Mouse (Mus musculus) liver, embryonic 12.5 days (tissue): ENCODE measurements at regions not wholly inside any gene's neighbourhood (a gene's known extent, or its start where the extent isn't known, plus 50 kb on each side); places are given as distances from the start of the nearest gene placed in this dataset.

ENCODE experiments used
- ATAC-seq: fragments of 200-750 bp; cut with Nextera tagmentation; 2 replicates; pipeline ENCODE4 v1.8.0; 2017; ENCODE audit warnings: moderate number of reproducible peaks, mild to moderate bottlenecking, moderate library complexity
- H3K27ac ChIP-seq: fragments of 300-500 bp; sonication (generic); 2 replicates; pipeline ENCODE4 v1.5.1; 2016; ENCODE audit warnings: mild to moderate bottlenecking
- H3K27me3 ChIP-seq: fragments of 300-500 bp; sonication (generic); replicated peaks from 2 replicates; pipeline ENCODE4 v1.6.1; 2016; ENCODE audit warnings: mild to moderate bottlenecking, moderate library complexity
- H3K36me3 ChIP-seq: fragments of 300-500 bp; sonication (generic); 2 replicates; pipeline ENCODE4 v1.6.1; 2016; ENCODE audit warnings: mild to moderate bottlenecking, moderate library complexity
- H3K4me1 ChIP-seq: fragments of 300-500 bp; sonication (generic); 2 replicates; pipeline ENCODE4 v1.6.1; 2016
- H3K4me2 ChIP-seq: fragments of 300-500 bp; sonication (generic); 2 replicates; pipeline ENCODE4 v1.6.1; 2016; ENCODE audit warnings: mild to moderate bottlenecking, moderate library complexity
- H3K4me3 ChIP-seq: fragments of 300-500 bp; sonication (generic); 2 replicates; pipeline ENCODE4 v1.5.1; 2016; ENCODE audit warnings: mild to moderate bottlenecking, moderate library complexity
- H3K9ac ChIP-seq: fragments of 300-500 bp; sonication (generic); 2 replicates; pipeline ENCODE4 v1.6.1; 2016; ENCODE audit warnings: mild to moderate bottlenecking, moderate library complexity
- H3K9me3 ChIP-seq: fragments of 300-500 bp; sonication (generic); replicated peaks from 2 replicates; pipeline ENCODE4 v1.6.1; 2016; ENCODE audit warnings: mild to moderate bottlenecking, moderate library complexity
- WGBS: fragments of 180-500 bp; shearing (Covaris S2); methylation state at CpG from one replicate; pipeline ENCODE4 v1.1.7; 2016; ENCODE audit not compliant: insufficient replicate concordance; 5-methylcytosine and 5-hydroxymethylcytosine counted together

DNA sequence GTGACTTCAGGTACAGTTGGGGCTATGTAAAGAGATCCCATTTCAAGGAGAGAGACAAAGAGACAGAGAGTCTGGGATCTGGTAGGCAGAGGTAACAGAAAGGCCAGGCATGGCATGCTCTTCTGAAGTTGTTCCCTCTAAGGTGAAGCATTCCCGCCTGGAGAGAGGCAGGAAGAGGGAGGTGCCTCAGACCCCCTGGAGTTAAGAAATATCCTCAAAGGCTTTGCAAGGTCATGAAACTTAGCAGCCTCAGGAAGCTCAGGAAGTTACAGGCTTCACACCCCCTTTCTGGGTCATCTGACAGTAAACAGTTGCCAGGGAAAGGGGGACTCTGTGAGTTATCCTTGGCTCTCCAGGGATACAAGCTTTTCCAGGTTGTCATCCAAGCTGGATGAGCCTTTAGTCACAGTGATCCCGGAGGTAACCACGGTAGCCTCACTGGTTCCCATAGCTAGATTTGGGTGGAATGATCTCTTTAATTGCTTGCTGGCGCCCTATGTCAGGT is 57.2 kb upstream of the Arntl start:
- Histone ChIP-seq H3K27ac (no peak overlapping the region), H3K36me3 (no peaks in the 10 kb centered on the region), H3K9ac (no peak overlapping the region), H3K4me2 (no peak overlapping the region), H3K4me3 (no peak overlapping the region), H3K9me3 (no peaks in the 10 kb centered on the region), H3K4me1 (no peaks in the 10 kb centered on the region), H3K27me3 (peaks cover 17% of the 10 kb centered on the region; the same call in 1 of the 2 replicates)
- 55% methylated on average over 4 of the region's 4 CpGs for WGBS
- ATAC-seq, result no peak

GRCm38 (mm10) chr7:113150789-113151188 is 56.5 kb upstream of the Arntl start:
- no peaks in the 10 kb centered on the region for H3K4me1 ChIP-seq
- no peak overlapping the region for H3K27ac ChIP-seq
- H3K9ac ChIP-seq, result no peak overlapping the region

DNA sequence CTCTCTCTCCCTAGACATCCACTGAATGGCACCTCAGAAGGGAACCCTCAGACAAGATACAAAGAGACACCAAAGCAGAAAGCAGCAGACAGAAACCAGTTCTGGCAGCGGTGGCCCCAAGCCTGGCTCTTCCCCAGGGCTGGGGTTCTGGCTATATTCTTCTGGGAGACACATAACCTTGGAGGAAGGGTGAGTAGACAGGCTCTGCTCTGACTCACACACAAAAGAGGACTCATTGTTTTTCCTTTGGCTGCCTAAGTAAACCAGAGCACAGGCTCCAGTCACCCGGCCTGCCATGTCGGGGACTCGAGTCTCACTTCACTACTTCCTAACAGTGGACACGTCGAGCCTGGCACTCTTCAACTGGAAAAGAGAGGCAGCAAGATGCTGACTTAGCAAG is 55.8 kb upstream of the Arntl start:
- no peaks in the 10 kb centered on the region for H3K4me1 ChIP-seq
- ATAC-seq, result no peak
- peaks cover 14% of the 10 kb centered on the region; the same call in 1 of the 2 replicates for H3K27me3 ChIP-seq
- no peak overlapping the region for H3K9ac ChIP-seq
- H3K27ac ChIP-seq, result no peak overlapping the region
- H3K36me3 ChIP-seq, result no peaks in the 10 kb centered on the region
- 49% methylated on average over 6 of the region's 6 CpGs for WGBS
- no peaks in the 10 kb centered on the region for H3K9me3 ChIP-seq
- no peak overlapping the region for H3K4me3 ChIP-seq
- H3K4me2 ChIP-seq, result no peak overlapping the region

More at GRCm38 (mm10) chr7:113150789-113151188, 56.5 kb upstream of the Arntl start:
- H3K9me3 ChIP-seq, result no peaks in the 10 kb centered on the region
- no peak overlapping the region for H3K4me3 ChIP-seq
- H3K36me3 ChIP-seq, result no peaks in the 10 kb centered on the region
- 38% methylated on average over 6 of the region's 6 CpGs for WGBS
- H3K27me3 ChIP-seq, result peaks cover 17% of the 10 kb centered on the region; the same call in 1 of the 2 replicates
- no peak for ATAC-seq
- no peak overlapping the region for H3K4me2 ChIP-seq

GRCm38 (mm10) chr7:113153386-113153785 is 53.9 kb upstream of the Arntl start:
- WGBS, result 66% methylated on average over 2 of the region's 2 CpGs
- no peak overlapping the region for H3K4me3 ChIP-seq
- H3K36me3 ChIP-seq, result no peaks in the 10 kb centered on the region
- ATAC-seq, result no peak
- no peak overlapping the region for H3K4me2 ChIP-seq
- H3K27ac ChIP-seq, result no peak overlapping the region
- H3K9me3 ChIP-seq, result no peaks in the 10 kb centered on the region
- no peak overlapping the region for H3K9ac ChIP-seq
- H3K4me1 ChIP-seq, result no peaks in the 10 kb centered on the region
- peaks cover 13% of the 10 kb centered on the region; the same call in 1 of the 2 replicates for H3K27me3 ChIP-seq

GRCm38 (mm10) chr7:113154066-113154465 is 53.2 kb upstream of the Arntl start:
- H3K4me2 ChIP-seq, result no peak overlapping the region
- no peak for ATAC-seq
- H3K4me1 ChIP-seq, result no peaks in the 10 kb centered on the region
- H3K9ac ChIP-seq, result no peak overlapping the region
- H3K27ac ChIP-seq, result no peak overlapping the region
- H3K4me3 ChIP-seq, result no peak overlapping the region
- H3K9me3 ChIP-seq, result no peaks in the 10 kb centered on the region
- 56% methylated on average over 4 of the region's 4 CpGs for WGBS
- H3K27me3 ChIP-seq, result peaks cover 13% of the 10 kb centered on the region; the same call in 1 of the 2 replicates
- no peaks in the 10 kb centered on the region for H3K36me3 ChIP-seq

DNA sequence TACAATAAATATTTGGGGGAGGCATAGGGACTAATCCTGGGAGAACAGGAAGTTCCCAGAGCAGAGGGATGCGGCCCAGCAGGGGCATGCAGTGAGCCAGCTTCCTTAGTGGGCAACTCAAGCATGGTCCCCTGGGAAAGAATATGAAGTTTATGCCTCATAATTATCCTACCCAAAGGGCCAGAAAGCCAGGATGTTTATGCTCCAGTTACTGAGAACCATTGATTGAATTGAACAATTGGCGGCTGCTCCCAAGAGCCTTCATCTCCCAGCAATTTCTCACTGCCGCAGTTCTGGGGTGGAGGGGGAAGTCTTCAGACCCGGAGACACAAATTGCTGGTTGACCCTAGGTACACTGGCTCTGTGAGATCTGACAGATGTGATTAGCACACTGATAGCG is 50.9 kb upstream of the Arntl start:
- H3K36me3 ChIP-seq, result no peaks in the 10 kb centered on the region
- no peak overlapping the region for H3K9ac ChIP-seq
- no peaks in the 10 kb centered on the region for H3K4me1 ChIP-seq
- no peaks in the 10 kb centered on the region for H3K9me3 ChIP-seq
- no peak for ATAC-seq
- H3K4me3 ChIP-seq, result no peak overlapping the region
- peaks cover 4% of the 10 kb centered on the region for H3K27me3 ChIP-seq
- no peak overlapping the region for H3K27ac ChIP-seq
- WGBS, result 66% methylated on average over 5 of the region's 5 CpGs
- no peak overlapping the region for H3K4me2 ChIP-seq

DNA sequence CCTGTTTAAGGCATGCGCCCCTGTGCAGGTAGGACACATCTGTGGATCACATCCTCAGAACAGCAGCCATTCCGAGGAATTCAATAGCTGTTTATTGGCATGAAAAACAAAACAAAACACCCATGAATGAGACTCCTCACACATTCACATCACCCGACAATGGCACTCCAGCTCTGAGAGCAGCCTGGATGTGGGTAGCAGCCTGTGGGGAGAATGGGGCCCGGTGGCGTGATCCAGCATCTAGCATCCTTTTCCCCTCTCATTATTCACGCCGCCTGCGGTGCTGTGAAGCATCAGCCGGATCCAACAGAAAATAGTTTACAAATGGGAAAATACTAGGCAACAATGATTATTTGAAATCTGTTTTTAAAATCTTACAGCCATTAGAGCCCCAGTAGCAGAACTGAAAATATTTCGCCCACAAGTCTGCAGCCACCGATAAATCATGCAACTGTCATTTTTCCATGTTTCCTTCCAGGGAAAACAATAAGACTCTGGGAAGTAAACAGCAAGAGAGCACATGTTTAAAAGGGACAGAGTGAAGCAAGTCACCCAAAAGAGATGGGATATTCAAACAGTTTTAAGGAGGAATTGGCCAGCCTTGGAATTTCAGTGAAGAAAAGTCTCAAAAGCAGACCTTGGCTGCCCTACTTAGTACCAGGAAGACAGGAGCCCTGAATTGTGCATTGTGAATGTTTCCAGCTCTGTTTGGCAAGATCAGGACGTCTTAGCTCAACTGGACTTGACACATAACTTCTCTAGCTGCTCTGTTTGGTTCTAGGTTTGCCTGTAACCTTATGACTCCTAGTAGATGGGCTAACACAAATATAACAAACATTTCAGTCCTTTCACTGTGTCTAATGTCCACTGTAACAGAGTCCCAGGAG is 50.2 kb upstream of the Arntl start:
- Histone ChIP-seq H3K36me3 (no peaks in the 10 kb centered on the region), H3K27me3 (peaks cover 4% of the 10 kb centered on the region), H3K9me3 (no peaks in the 10 kb centered on the region), H3K4me2 (no peak overlapping the region), H3K9ac (no peak overlapping the region), H3K4me1 (no peaks in the 10 kb centered on the region), H3K4me3 (no peak overlapping the region), H3K27ac (no peak overlapping the region)
- no peak for ATAC-seq
- 73% methylated on average over 12 of the region's 12 CpGs for WGBS
